Mouse (Mus musculus) MEL (cell line): Measurements from ENCODE around the gene Oprm1. TPM values are rescaled to one million over a fixed set of nuclear protein-coding genes. Genes with fewer than 3 reads are reported as not detected.

Experiments
- DNase-seq: peaks from one replicate; pipeline ENCODE4 v3.0.0; 2011; ENCODE audit warnings: low read depth, low spot score
- H3K27ac ChIP-seq: 2 replicates; pipeline ENCODE4 v1.5.1; 2012; ENCODE audit warnings: low read depth, mild to moderate bottlenecking, control low read depth, low read length, moderate library complexity; ENCODE audit not compliant: control insufficient read depth
- H3K27me3 ChIP-seq, 2 experiments: fragments of 150-350 bp in 1 of 2; sonication (generic) in 1 of 2; 2 replicates each; pipeline ENCODE4 v1.6.1; 2012; ENCODE audit warnings: low read length in 2 of 2, mild to moderate bottlenecking in 2 of 2, improper control_type of control experiment in 1 of 2, moderate library complexity in 1 of 2; ENCODE audit not compliant: insufficient read depth in 2 of 2, control insufficient read depth in 1 of 2
- H3K36me3 ChIP-seq, 2 experiments: 2 replicates each; pipeline ENCODE4 v1.6.1; 2012 to 2014; ENCODE audit warnings: low read length in 2 of 2, improper control_type of control experiment in 1 of 2, inconsistent platforms in 1 of 2, mild to moderate bottlenecking in 1 of 2; ENCODE audit not compliant: insufficient read depth in 2 of 2, control insufficient read depth in 1 of 2
- H3K4me1 ChIP-seq, 2 experiments: fragments of 150-350 bp in 1 of 2; sonication (generic) in 1 of 2; 2 replicates each; pipeline ENCODE4 v1.6.1; 2012; ENCODE audit warnings: low read length in 2 of 2, improper control_type of control experiment in 1 of 2, mild to moderate bottlenecking in 1 of 2; ENCODE audit not compliant: insufficient read depth in 2 of 2, control insufficient read depth in 1 of 2
- H3K4me3 ChIP-seq, 2 experiments: fragments of 150-350 bp in 1 of 2; sonication (generic) in 1 of 2; 2 replicates each; pipeline ENCODE4 v1.5.1; 2012; ENCODE audit warnings: low read depth in 2 of 2, low read length in 2 of 2, mild to moderate bottlenecking in 2 of 2, moderate library complexity in 2 of 2, control low read depth in 1 of 2, improper control_type of control experiment in 1 of 2; ENCODE audit not compliant: control insufficient read depth in 1 of 2, insufficient read depth in 1 of 2
- H3K79me2 ChIP-seq: 2 replicates; pipeline ENCODE4 v1.6.1; 2012; ENCODE audit warnings: mild to moderate bottlenecking, low read length, moderate library complexity; ENCODE audit not compliant: control insufficient read depth, poor library complexity, insufficient read depth
- H3K9ac ChIP-seq: 2 replicates; pipeline ENCODE4 v1.6.1; 2012; ENCODE audit warnings: low read depth, mild to moderate bottlenecking, control low read depth, low read length, moderate library complexity; ENCODE audit not compliant: control insufficient read depth, poor library complexity, severe bottlenecking
- H3K9me3 ChIP-seq: fragments of 150-350 bp; sonication (generic); replicated peaks from 2 replicates; pipeline ENCODE4 v1.6.1; 2012; ENCODE audit warnings: mild to moderate bottlenecking, low read length, improper control_type of control experiment, moderate library complexity; ENCODE audit not compliant: insufficient read depth
- BHLHE40 ChIP-seq: IDR thresholded peaks from 2 replicates; pipeline ENCODE4 v1.6.1; 2012; ENCODE audit warnings: low read depth, mild to moderate bottlenecking, inconsistent platforms, low read length, improper control_type of control experiment, borderline replicate concordance
- CHD1 ChIP-seq: IDR thresholded peaks from 2 replicates; pipeline ENCODE4 v1.6.1; 2012; ENCODE audit warnings: low read depth, mild to moderate bottlenecking, inconsistent platforms, low read length, improper control_type of control experiment
- E2F4 ChIP-seq: IDR thresholded peaks from 2 replicates; pipeline ENCODE4 v1.6.1; 2011; ENCODE audit warnings: low read depth, low read length, improper control_type of control experiment, borderline replicate concordance
- ELF1 ChIP-seq: IDR thresholded peaks from 2 replicates; pipeline ENCODE4 v1.6.1; 2014; ENCODE audit warnings: low read depth, mild to moderate bottlenecking, inconsistent platforms, low read length, improper control_type of control experiment, moderate library complexity
- EP300 ChIP-seq, 2 experiments: IDR thresholded peaks; 2 replicates each; pipeline ENCODE4 v1.6.1; 2011; ENCODE audit warnings: improper control_type of control experiment in 2 of 2, low read length in 2 of 2, low read depth in 1 of 2, mild to moderate bottlenecking in 1 of 2
- GABPA ChIP-seq: IDR thresholded peaks from 2 replicates; pipeline ENCODE4 v1.6.1; 2012; ENCODE audit warnings: low read depth, mild to moderate bottlenecking, inconsistent platforms, low read length, improper control_type of control experiment, moderate library complexity
- GATA1 ChIP-seq: IDR thresholded peaks from 2 replicates; pipeline ENCODE4 v1.6.1; 2011; ENCODE audit warnings: low read depth, low read length, improper control_type of control experiment
- JUND ChIP-seq: IDR thresholded peaks from 2 replicates; pipeline ENCODE4 v1.6.1; 2011; ENCODE audit warnings: low read depth, mild to moderate bottlenecking, improper control_type of control experiment, low read length
- MAX ChIP-seq: IDR thresholded peaks from 2 replicates; pipeline ENCODE4 v1.6.1; 2011; ENCODE audit warnings: low read length, improper control_type of control experiment
- MAZ ChIP-seq: IDR thresholded peaks from 2 replicates; pipeline ENCODE4 v1.6.1; 2012; ENCODE audit warnings: low read depth, mild to moderate bottlenecking, inconsistent platforms, low read length, improper control_type of control experiment
- MEF2A ChIP-seq: IDR thresholded peaks from 2 replicates; pipeline ENCODE4 v1.6.1; 2014; ENCODE audit warnings: low read depth, mild to moderate bottlenecking, inconsistent platforms, low read length, improper control_type of control experiment; ENCODE audit not compliant: poor library complexity, insufficient replicate concordance, severe bottlenecking; ENCODE audit errors: extremely low read depth
- MXI1 ChIP-seq: IDR thresholded peaks from 2 replicates; pipeline ENCODE4 v1.6.1; 2011; ENCODE audit warnings: mild to moderate bottlenecking, low read depth, low read length, improper control_type of control experiment
- MYC ChIP-seq: IDR thresholded peaks from 2 replicates; pipeline ENCODE4 v1.6.1; 2011; ENCODE audit warnings: low read depth, mild to moderate bottlenecking, low read length, improper control_type of control experiment, moderate library complexity
- NRF1 ChIP-seq: IDR thresholded peaks from 2 replicates; pipeline ENCODE4 v1.6.1; 2014; ENCODE audit warnings: low read depth, mild to moderate bottlenecking, inconsistent platforms, low read length, improper control_type of control experiment, moderate library complexity; ENCODE audit not compliant: poor library complexity, insufficient read depth, severe bottlenecking
- POLR2A ChIP-seq, 2 experiments: IDR thresholded peaks; 2 replicates each; pipeline ENCODE4 v1.6.1; 2011 to 2012; ENCODE audit warnings: low read length in 2 of 2, mild to moderate bottlenecking in 2 of 2, control low read depth in 1 of 2, improper control_type of control experiment in 1 of 2, low read depth in 1 of 2, moderate library complexity in 1 of 2; ENCODE audit not compliant: control insufficient read depth in 1 of 2, insufficient read depth in 1 of 2, poor library complexity in 1 of 2
- POLR2AphosphoS2 ChIP-seq: IDR thresholded peaks from 2 replicates; pipeline ENCODE4 v1.6.1; 2011; ENCODE audit warnings: low read length, improper control_type of control experiment
- RAD21 ChIP-seq: IDR thresholded peaks from 2 replicates; pipeline ENCODE4 v1.6.1; 2011; ENCODE audit warnings: mild to moderate bottlenecking, low read depth, low read length, improper control_type of control experiment
- SMC3 ChIP-seq: IDR thresholded peaks from 2 replicates; pipeline ENCODE4 v1.6.1; 2011; ENCODE audit warnings: low read depth, low read length, improper control_type of control experiment
- TAL1 ChIP-seq: IDR thresholded peaks from 2 replicates; pipeline ENCODE4 v1.6.1; 2012; ENCODE audit warnings: mild to moderate bottlenecking, inconsistent platforms, low read length, moderate library complexity, mixed read lengths
- TBP ChIP-seq: IDR thresholded peaks from 2 replicates; pipeline ENCODE4 v1.8.0; 2011; ENCODE audit warnings: low read depth, low read length, improper control_type of control experiment
- TCF12 ChIP-seq: IDR thresholded peaks from 2 replicates; pipeline ENCODE4 v1.6.1; 2014; ENCODE audit warnings: low read depth, mild to moderate bottlenecking, inconsistent platforms, low read length, improper control_type of control experiment, moderate library complexity
- ZC3H11A ChIP-seq: IDR thresholded peaks from 2 replicates; pipeline ENCODE4 v1.6.1; 2012; ENCODE audit warnings: low read depth, mild to moderate bottlenecking, inconsistent platforms, low read length, improper control_type of control experiment
- ZMIZ1 ChIP-seq: IDR thresholded peaks from 2 replicates; pipeline ENCODE4 v1.6.1; 2012; ENCODE audit warnings: low read depth, mild to moderate bottlenecking, inconsistent platforms, low read length, improper control_type of control experiment, moderate library complexity
- ZNF384 ChIP-seq: IDR thresholded peaks from 2 replicates; pipeline ENCODE4 v1.6.1; 2012; ENCODE audit warnings: low read depth, mild to moderate bottlenecking, inconsistent platforms, low read length, improper control_type of control experiment
- polyA plus RNA-seq, 2 experiments: library from polyadenylated mRNA; stranded (reverse) in 1 of 2; unstranded in 1 of 2; fragments of >175 nt in 1 of 2; fragments of >200 nt in 1 of 2; gene quantifications; 2 replicates each; pipeline versions ENCODE4 v1.2.1 to v1.2.4; 2012; ENCODE audit warnings: low replicate concordance in 2 of 2, low read depth in 1 of 2; ENCODE audit not compliant: insufficient read length in 2 of 2, insufficient read depth in 1 of 2, missing spikeins in 1 of 2
- total RNA-seq: library from RNA; depleted of rRNA; stranded (reverse); fragments of 300-350 nt; gene quantifications from 2 replicates; pipeline ENCODE4 v1.2.3, GENCODE M21; 2012

The Oprm1 gene
- total and polyA plus RNA-seq, 3 experiments: not detected

- no peaks in the 10 kb centered on the region for H3K4me1 ChIP-seq
- H3K9me3 ChIP-seq: no peaks in the 10 kb centered on the region
- no peak overlapping the region for H3K4me3 ChIP-seq
- TF ChIP-seq MXI1 (no peak), ZNF384 (no peak), NRF1 (no peak)
- no peak overlapping the region for H3K27ac ChIP-seq
- no peak overlapping the region for H3K9ac ChIP-seq
- no peak for DNase-seq
- no peaks in the 10 kb centered on the region for H3K27me3 ChIP-seq
- no peaks in the 10 kb centered on the region for H3K36me3 ChIP-seq
- H3K79me2 ChIP-seq: no peaks in the 10 kb centered on the region
Observed at GRCm38 (mm10) chr10:6954533-6954932, 196.2 kb downstream of the Oprm1 start.

GRCm38 (mm10) chr10:6956357-6956756 lies 198.1 kb downstream of the Oprm1 start:
- Histone ChIP-seq H3K4me3 (no peak overlapping the region), H3K9me3 (no peaks in the 10 kb centered on the region), H3K27me3 (no peaks in the 10 kb centered on the region), H3K36me3 (no peaks in the 10 kb centered on the region)
- no peak for TF ChIP-seq JUND
- TF ChIP-seq MXI1: no peak
- TF ChIP-seq MAX: no peak
- TF ChIP-seq RAD21: no peak
- no peak for TF ChIP-seq TCF12
- no peak for TF ChIP-seq ZMIZ1
- no peak for TF ChIP-seq CHD1
- TF ChIP-seq, all 39 proteins: peak for 0
- Histone ChIP-seq H3K79me2 (no peaks in the 10 kb centered on the region), H3K9ac (no peak overlapping the region), H3K27ac (no peak overlapping the region), H3K4me1 (no peaks in the 10 kb centered on the region)
- DNase-seq: no peak

- no peak overlapping the region for H3K9ac ChIP-seq
- H3K4me1 ChIP-seq: no peaks in the 10 kb centered on the region
- no peak for DNase-seq
- H3K4me3 ChIP-seq: no peak overlapping the region
- H3K9me3 ChIP-seq: no peaks in the 10 kb centered on the region
- TF ChIP-seq ELF1: no peak
- no peak for TF ChIP-seq BHLHE40
- TF ChIP-seq MYC: no peak
- TF ChIP-seq EP300 (IDR thresholded peaks at IDR 0.05; ENCODE audit: low read depth in 1 of 2, low read length in 2 of 2): no peak
- no peak for TF ChIP-seq POLR2AphosphoS2
- TF ChIP-seq GABPA: no peak
- TF ChIP-seq GATA1: no peak
- no peak for TF ChIP-seq RAD21
- no peak for TF ChIP-seq TBP
- no peak for TF ChIP-seq SMC3
- no peak for TF ChIP-seq MAZ
- TF ChIP-seq TAL1: no peak
- TF ChIP-seq E2F4: no peak
- no peak for TF ChIP-seq POLR2A (IDR thresholded peaks at IDR 0.05; ENCODE audit: control insufficient read depth in 1 of 2, insufficient read depth in 1 of 2, low read depth in 1 of 2, low read length in 2 of 2, poor library complexity in 1 of 2)
- TF ChIP-seq MEF2A: no peak
- TF ChIP-seq ZNF384: no peak
- TF ChIP-seq ZC3H11A: no peak
- no peaks in the 10 kb centered on the region for H3K36me3 ChIP-seq
- no peaks in the 10 kb centered on the region for H3K27me3 ChIP-seq
- H3K79me2 ChIP-seq: no peaks in the 10 kb centered on the region
- no peak overlapping the region for H3K27ac ChIP-seq
Observed at GRCm38 (mm10) chr10:6958791-6959190, 200.5 kb downstream of the Oprm1 start.
